Mouse (Mus musculus) lung, postnatal 0 days (tissue): ENCODE data around the gene Odam. TPM values are rescaled to one million over a fixed set of nuclear protein-coding genes. Genes with fewer than 3 reads are reported as not detected.

Source experiments
- ATAC-seq: fragments of 200-750 bp; cut with Nextera tagmentation; 2 replicates; pipeline ENCODE4 v1.8.0; 2017; ENCODE audit warnings: moderate library complexity
- DNase-seq: peaks from one replicate; pipeline ENCODE4 v3.0.0-alpha.2; 2016; ENCODE audit warnings: low spot score
- H3K27ac ChIP-seq: fragments of 300-500 bp; sonication (generic); 2 replicates; pipeline ENCODE4 v1.5.1; 2014; ENCODE audit warnings: antibody characterized with exemption, mild to moderate bottlenecking, low read length, mixed read lengths
- H3K27me3 ChIP-seq: fragments of 300-500 bp; sonication (generic); replicated peaks from 2 replicates; pipeline ENCODE4 v1.6.1; 2014; ENCODE audit warnings: low read length, mixed read lengths; ENCODE audit not compliant: insufficient read depth
- H3K36me3 ChIP-seq: fragments of 300-500 bp; sonication (generic); 2 replicates; pipeline ENCODE4 v1.6.1; 2014; ENCODE audit warnings: low read length, mixed read lengths; ENCODE audit not compliant: insufficient read depth
- H3K4me1 ChIP-seq: fragments of 300-500 bp; sonication (generic); 2 replicates; pipeline ENCODE4 v1.6.1; 2014; ENCODE audit warnings: antibody characterized with exemption, low read depth, low read length, mixed read lengths; ENCODE audit not compliant: insufficient read depth
- H3K4me2 ChIP-seq: fragments of 300-500 bp; sonication (generic); replicated peaks from 2 replicates; pipeline ENCODE4 v1.6.1; 2014; ENCODE audit warnings: low read depth, mild to moderate bottlenecking, low read length, moderate library complexity, mixed read lengths
- H3K4me3 ChIP-seq: fragments of 300-500 bp; sonication (generic); 2 replicates; pipeline ENCODE4 v1.5.1; 2014; ENCODE audit warnings: low read depth, low read length
- H3K9ac ChIP-seq: fragments of 300-500 bp; sonication (generic); replicated peaks from 2 replicates; pipeline ENCODE4 v1.6.1; 2014; ENCODE audit warnings: low read depth, mild to moderate bottlenecking
- H3K9me3 ChIP-seq: fragments of 300-500 bp; sonication (generic); 2 replicates; pipeline ENCODE4 v1.6.1; 2016; ENCODE audit warnings: low read length, mixed read lengths
- CTCF ChIP-seq: IDR thresholded peaks from 2 replicates; pipeline ENCODE4 v1.5.1; 2016; ENCODE audit warnings: antibody characterized with exemption, mild to moderate bottlenecking
- EP300 ChIP-seq: IDR thresholded peaks from 2 replicates; pipeline ENCODE4 v1.6.1; 2016; ENCODE audit warnings: antibody characterized with exemption, mild to moderate bottlenecking, control low read depth
- WGBS: fragments of 180-500 bp; shearing (Covaris S2); extraction: QIAGEN DNeasy Blood & Tissue Kit; methylation state at CpG from one replicate; pipeline ENCODE4 v1.1.7; 2014; 5-methylcytosine and 5-hydroxymethylcytosine counted together
- polyA plus RNA-seq: library from polyadenylated mRNA; unstranded; fragments of >200 nt; fragmentation: Nextera tagmentation; extraction: Ambion mirVana; gene quantifications from 2 replicates; pipeline ENCODE4 v1.2.1, GENCODE M21; 2015

The Odam gene
- polyA plus RNA-seq, result not detected in 2 replicates

GRCm38 (mm10) chr5:87884729-87885128 is at the start of gene Odam:
Gene Odam, plus strand, starts transcription at chr5:87885029.
- DNase-seq, result no peak

GRCm38 (mm10) chr5:87855136-87855716 is 29.6 kb upstream of the Odam start:
- Histone ChIP-seq H3K27me3 (no peaks in the 10 kb centered on the region), H3K9ac (no peak overlapping the region), H3K4me3 (no peak overlapping the region), H3K36me3 (no peaks in the 10 kb centered on the region), H3K9me3 (no peaks in the 10 kb centered on the region), H3K4me2 (no peak overlapping the region), H3K4me1 (no peaks in the 10 kb centered on the region), H3K27ac (no peak overlapping the region)
- no peak for DNase-seq
- 72% methylated on average over 3 of the region's 3 CpGs for WGBS
- no peak for ATAC-seq
- TF ChIP-seq EP300 (no peak), CTCF (no peak)

More at GRCm38 (mm10) chr5:87884729-87885128, at the start of gene Odam:
- Histone ChIP-seq H3K4me3 (no peak within 1 kb of the TSS), H3K36me3 (no peaks in the 10 kb centered on the region), H3K9ac (no peak within 1 kb of the TSS), H3K4me1 (no peaks in the 10 kb centered on the region), H3K27ac (no peak within 1 kb of the TSS), H3K4me2 (no peak within 1 kb of the TSS), H3K9me3 (no peaks in the 10 kb centered on the region), H3K27me3 (no peaks in the 10 kb centered on the region)
- no peak for TF ChIP-seq EP300
- no peak for TF ChIP-seq CTCF
- ATAC-seq, result no peak
- WGBS, result 84% methylated on average over 1 of the region's 1 CpGs

GRCm38 (mm10) chr5:87870084-87870483 is 14.7 kb upstream of the Odam start:
- WGBS, result 71% methylated on average over 2 of the region's 2 CpGs
- no peak for DNase-seq
- H3K36me3 ChIP-seq, result no peaks in the 10 kb centered on the region
- no peak overlapping the region for H3K4me2 ChIP-seq
- no peak overlapping the region for H3K9ac ChIP-seq
- H3K27ac ChIP-seq, result no peak overlapping the region
- H3K27me3 ChIP-seq, result no peaks in the 10 kb centered on the region
- no peak overlapping the region for H3K4me3 ChIP-seq
- no peaks in the 10 kb centered on the region for H3K4me1 ChIP-seq
- no peak for TF ChIP-seq EP300
- no peak for TF ChIP-seq CTCF
- no peaks in the 10 kb centered on the region for H3K9me3 ChIP-seq
- ATAC-seq, result no peak

- Histone ChIP-seq H3K36me3 (no peaks in the 10 kb centered on the region), H3K27me3 (no peaks in the 10 kb centered on the region), H3K9ac (no peak overlapping the region), H3K4me3 (no peak overlapping the region), H3K9me3 (no peaks in the 10 kb centered on the region), H3K4me1 (no peaks in the 10 kb centered on the region), H3K27ac (no peak overlapping the region), H3K4me2 (no peak overlapping the region)
- WGBS, result 18% methylated on average over 4 of the region's 4 CpGs
- ATAC-seq, result no peak
- TF ChIP-seq CTCF (peak; percentile 26), EP300 (no peak)
- DNase-seq, result no peak
Measured at GRCm38 (mm10) chr5:87871423-87871822, 13.4 kb upstream of the Odam start.

- Histone ChIP-seq H3K9me3 (no peaks in the 10 kb centered on the region), H3K27me3 (no peaks in the 10 kb centered on the region), H3K9ac (no peak within 1 kb of the TSS), H3K27ac (no peak within 1 kb of the TSS), H3K4me3 (no peak within 1 kb of the TSS), H3K36me3 (no peaks in the 10 kb centered on the region), H3K4me2 (no peak within 1 kb of the TSS), H3K4me1 (no peaks in the 10 kb centered on the region)
- DNase-seq, result no peak
- WGBS, result 36% methylated on average over 5 of the region's 5 CpGs
- ATAC-seq, result no peak
- no peak for TF ChIP-seq EP300
- no peak for TF ChIP-seq CTCF
Measured at GRCm38 (mm10) chr5:87925372-87925771, 40.5 kb downstream of the Odam start, which contains the start of gene Csn3. Gene Csn3, plus strand, starts transcription at chr5:87925579.

- Histone ChIP-seq H3K9ac (no peak overlapping the region), H3K4me1 (no peaks in the 10 kb centered on the region), H3K4me2 (no peak overlapping the region), H3K27ac (no peak overlapping the region), H3K9me3 (no peaks in the 10 kb centered on the region), H3K4me3 (no peak overlapping the region), H3K36me3 (no peaks in the 10 kb centered on the region), H3K27me3 (no peaks in the 10 kb centered on the region)
- ATAC-seq (no peak), DNase-seq (no peak)
- TF ChIP-seq CTCF, result no peak
- no peak for TF ChIP-seq EP300
- WGBS, result 69% methylated on average over 1 of the region's 1 CpGs
Measured at GRCm38 (mm10) chr5:87931603-87932002, 46.8 kb downstream of the Odam start.

- Histone ChIP-seq H3K9me3 (no peaks in the 10 kb centered on the region), H3K4me1 (no peaks in the 10 kb centered on the region), H3K27ac (no peak overlapping the region), H3K4me2 (no peak overlapping the region), H3K27me3 (no peaks in the 10 kb centered on the region), H3K9ac (no peak overlapping the region), H3K4me3 (no peak overlapping the region), H3K36me3 (no peaks in the 10 kb centered on the region)
- 34% methylated on average over 3 of the region's 3 CpGs for WGBS
- TF ChIP-seq CTCF, result no peak
- TF ChIP-seq EP300, result no peak
- no peak for ATAC-seq
- no peak for DNase-seq
Measured at GRCm38 (mm10) chr5:87940752-87941151, 55.9 kb downstream of the Odam start.
